ENCODE assay signal across 9 mouse cellular contexts in genomic region chr9:30920736-30921135, GRCm38 (mm10). TPM values are rescaled to one million over a fixed set of nuclear protein-coding genes. Genes with fewer than 3 reads are reported as not detected.
DNase-seq lines count a peak whose midpoint lies in the region; ATAC-seq lines count a peak whose summit lies in the region.
"Had no signal": no experiment of that assay in that cellular context is flagged by ENCODE, and none has a peak within 500 bp of the region (broad histone marks: within the 10 kb centered on the region; RNA-seq: fewer than 3 reads in every experiment).

No protein-coding gene starts in this region.

- H3K9ac ChIP-seq in intestine, embryonic 16.5 days (ENCODE audit: low read depth, low read length): no peak overlapping the region

- H3K27ac ChIP-seq in intestine, embryonic 16.5 days (ENCODE audit: low read length): no peak overlapping the region

- peak overlapping the region; percentile 94; the same call in 1 of the 2 replicates for H3K4me2 ChIP-seq in intestine, embryonic 16.5 days (ENCODE audit: low read depth, low read length)

- 32% methylated on average over 6 of the region's 6 CpGs for WGBS in intestine, embryonic 16.5 days

- peaks cover 33% of the 10 kb centered on the region for H3K27me3 ChIP-seq in intestine, embryonic 16.5 days (replicated peaks; ENCODE audit: control insufficient read depth, insufficient read depth, low read length)

- H3K4me1 ChIP-seq in intestine, embryonic 16.5 days (ENCODE audit: control insufficient read depth, insufficient read depth, low read length): peaks cover 13% of the 10 kb centered on the region; the same call in 1 of the 2 replicates

- ATAC-seq in frontal cortex, adult (ENCODE audit: low TSS enrichment): 0 out of 2 replicates have a peak, but pooled peaks have one; percentile 21
- ATAC-seq in intestine, embryonic 16.5 days: no peak
- ATAC-seq in erythroid progenitor cell, adult 5-6 weeks (replicated peaks; ENCODE audit: low FRiP score, poor library complexity, severe bottlenecking): no peak
- ATAC-seq: Patski had no signal

- H3K4me3 ChIP-seq in intestine, embryonic 16.5 days (ENCODE audit: low read length): peak overlapping the region; percentile 61; the same call in 1 of the 2 replicates

- no peaks in the 10 kb centered on the region for H3K9me3 ChIP-seq in intestine, embryonic 16.5 days (ENCODE audit: control insufficient read depth, low read length)

- H3K36me3 ChIP-seq in intestine, embryonic 16.5 days (ENCODE audit: control insufficient read depth, insufficient read depth, low read length): no peaks in the 10 kb centered on the region

- DNase-seq in frontal cortex, postnatal 25 days (ENCODE audit: low spot score in 2 of 2): no peak
- DNase-seq in WW6 (ENCODE audit: low read depth, low spot score): peak; percentile 78
- DNase-seq in gastrocnemius, postnatal 10 days: peak; percentile 44
- DNase-seq in lung, postnatal 4 days: peak; percentile 64 to 68
- no peak for DNase-seq in thymus, postnatal 25 days

RNA-seq across cellular contexts. Expression of gene Adamts15, which starts 1.5 kb away (rescaled TPM):
- total RNA-seq in gastrocnemius, postnatal 10 days (2021): 1 to 10 TPM; 6.1 to 6.8 TPM
- 3.8 TPM in 2 replicates for polyA plus RNA-seq in intestine, embryonic 16.5 days (2015; fragmentation: Nextera tagmentation; extraction: Ambion mirVana)
- not detected in 2 replicates for total RNA-seq in erythroid progenitor cell, adult 5-6 weeks (2015; ENCODE audit: low replicate concordance)
- 0.13 TPM in 1 of 2 replicates, not detected in the other for total RNA-seq in erythroid progenitor cell, adult 5-6 weeks (2017; ENCODE audit: low replicate concordance)

RNA-seq across cellular contexts. Expression of gene Adamts8, which starts 21.6 kb away (rescaled TPM):
- total RNA-seq in gastrocnemius, postnatal 10 days (2021): 10 to 100 TPM; 10.1 to 11.8 TPM
- polyA plus RNA-seq in intestine, embryonic 16.5 days (2015; fragmentation: Nextera tagmentation; extraction: Ambion mirVana): 6.8 and 7.9 TPM in 2 replicates
- total RNA-seq in erythroid progenitor cell, adult 5-6 weeks (2015; ENCODE audit: low replicate concordance): not detected in 2 replicates
- total RNA-seq in erythroid progenitor cell, adult 5-6 weeks (2017; ENCODE audit: low replicate concordance): not detected in 2 replicates
- polyA plus RNA-seq: Patski had no signal

Comparison
In these comparisons a context has a peak if more than half of its experiments do, and no peak if none do; other contexts are left out.
1. DNase-seq: peak in WW6 (single experiment), gastrocnemius, postnatal 10 days (single experiment) and lung, postnatal 4 days (2 of 2); none in frontal cortex, postnatal 25 days (0 of 2) and thymus, postnatal 25 days (single experiment).
2. RNA of gene Adamts15, which starts 1.5 kb away (total RNA-seq): 6.1 to 6.8 TPM in gastrocnemius, postnatal 10 days; 0.13 TPM in erythroid progenitor cell, adult 5-6 weeks; every median in the first group is over 4 times any median in the second.
3. RNA of gene Adamts8, which starts 21.6 kb away (total RNA-seq): 10.1 to 11.8 TPM in gastrocnemius, postnatal 10 days; not detected in erythroid progenitor cell, adult 5-6 weeks; every median in the first group is over 10 times any median in the second.